Mouse (Mus musculus) ovary, postnatal 14 days (tissue): ENCODE results near the gene Gm20422.

ENCODE experiments used
- DNase-seq: peaks from one replicate; pipeline ENCODE4 v3.0.0; 2022; ENCODE audit warnings: low spot score

The Gm20422 gene

DNA sequence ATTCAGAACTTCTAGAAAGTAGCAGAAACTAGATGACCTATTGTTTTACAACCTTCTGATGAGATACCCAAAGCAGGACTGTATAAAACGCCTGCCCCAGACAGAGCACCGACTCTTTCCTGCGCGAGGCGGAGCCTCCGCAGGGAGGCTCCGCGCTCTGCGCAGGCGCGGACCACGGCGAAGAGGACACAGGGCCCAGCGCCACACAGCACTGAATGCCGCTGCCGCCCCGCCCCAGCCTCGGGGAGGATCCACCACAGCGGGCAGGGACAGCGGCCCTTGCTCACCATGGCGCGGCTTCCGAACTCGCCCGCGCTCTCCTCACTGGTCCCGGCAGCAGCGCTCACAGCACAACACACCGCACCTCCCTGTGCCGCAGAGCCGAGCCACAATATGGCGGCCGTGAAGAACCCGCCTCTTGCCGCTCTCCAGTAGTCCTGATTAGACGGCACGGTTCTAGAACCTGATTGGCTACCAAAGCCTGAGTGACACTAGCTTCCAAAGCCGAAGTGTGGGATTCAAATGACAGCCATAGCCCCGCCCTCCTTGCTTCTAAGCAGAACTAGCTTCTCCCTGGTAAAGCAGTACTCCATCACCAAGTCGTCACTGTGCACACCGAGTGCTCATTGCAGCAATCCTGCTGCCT, at the start of gene Gm20422:
TSS of gene Gm20422 (minus strand) at position 384 of the 646 bp plus-strand sequence.
- peak; percentile 61 for DNase-seq

DNA sequence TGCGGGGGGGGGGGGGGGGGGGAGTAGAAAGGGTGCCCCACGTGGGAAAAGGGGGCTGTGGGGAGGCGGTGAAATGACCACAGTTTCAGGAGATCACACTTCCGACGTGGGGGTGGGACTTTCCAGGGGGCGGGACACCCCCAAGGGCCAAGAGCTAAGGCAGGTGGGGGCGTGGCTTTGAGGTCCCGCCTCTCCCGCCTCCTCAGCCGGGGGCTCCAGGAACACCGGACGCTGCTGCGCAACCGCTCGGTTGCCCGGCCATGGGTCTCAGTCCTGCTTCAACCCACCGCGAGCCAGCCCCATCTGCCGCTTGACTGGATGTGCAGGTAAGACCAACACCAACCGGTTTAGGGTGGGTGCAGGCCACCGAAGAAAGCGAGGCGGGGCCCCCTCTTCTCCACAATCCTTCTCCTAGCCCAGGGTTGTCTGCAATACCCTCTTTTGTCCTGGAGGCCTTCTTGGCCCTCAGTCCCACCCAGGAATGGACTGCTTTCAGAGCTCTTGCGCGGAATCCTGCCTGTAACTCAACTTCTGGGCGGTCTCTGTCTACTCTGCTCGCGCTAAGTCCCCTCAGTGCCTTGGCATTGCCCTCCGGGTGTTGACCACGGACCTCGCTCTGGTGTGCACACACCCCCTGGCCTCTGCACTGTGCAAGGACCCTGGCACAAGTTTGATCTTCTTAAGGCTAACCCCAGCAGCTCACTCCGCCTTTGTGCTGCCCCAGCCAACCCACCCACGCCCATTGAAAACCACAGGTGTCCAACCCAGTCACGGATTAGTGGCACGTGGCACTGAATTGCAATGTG, 47.9 kb upstream of the Gm20422 start, which contains the start of gene Lpar2:
TSS of gene Lpar2 (plus strand) at position 44 of the 806 bp plus-strand sequence.
- DNase-seq = peak; percentile 35

DNA sequence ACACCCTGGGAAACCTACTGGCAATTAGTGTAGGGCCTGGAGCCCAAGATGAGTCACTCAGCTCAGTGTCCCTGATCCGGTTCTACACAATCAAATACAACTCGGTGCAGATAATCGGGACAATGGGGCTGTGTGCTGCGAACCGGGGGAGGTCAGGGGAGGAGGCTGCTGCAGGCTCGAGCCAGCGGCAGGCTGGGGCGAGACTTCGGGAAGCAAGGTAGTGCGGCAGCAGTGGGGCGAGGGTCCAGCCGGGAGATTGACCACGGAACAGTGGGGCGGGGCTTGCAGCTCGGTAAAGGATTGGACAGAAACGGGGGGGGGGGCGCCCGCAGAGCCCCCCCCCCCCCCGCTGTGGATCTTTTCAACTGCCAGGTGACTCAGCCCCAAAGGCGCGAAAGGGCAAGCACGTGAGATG, 47.3 kb upstream of the Gm20422 start:
- peak; percentile 21 for DNase-seq

DNA sequence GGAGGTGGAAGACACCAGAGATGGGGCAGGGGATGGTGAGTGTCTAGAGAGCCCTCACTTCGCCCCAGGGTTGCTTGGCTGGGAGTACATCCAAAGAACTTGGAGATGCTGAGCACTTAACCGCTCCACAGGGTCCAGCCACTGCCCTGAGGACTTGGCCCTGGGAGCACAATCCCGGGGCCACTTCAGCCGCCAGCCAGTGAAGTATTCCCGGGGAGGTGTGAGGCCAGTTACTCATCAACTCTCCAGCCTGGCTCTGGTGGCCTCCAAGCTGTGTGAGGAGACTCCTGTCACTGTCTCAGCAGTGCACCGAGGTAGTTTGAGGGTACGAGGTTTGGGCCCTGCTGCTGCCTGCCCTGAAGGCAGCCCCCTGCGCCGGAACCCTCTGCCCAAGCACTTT, 45.8 kb upstream of the Gm20422 start:
- DNase-seq = no peak

DNA sequence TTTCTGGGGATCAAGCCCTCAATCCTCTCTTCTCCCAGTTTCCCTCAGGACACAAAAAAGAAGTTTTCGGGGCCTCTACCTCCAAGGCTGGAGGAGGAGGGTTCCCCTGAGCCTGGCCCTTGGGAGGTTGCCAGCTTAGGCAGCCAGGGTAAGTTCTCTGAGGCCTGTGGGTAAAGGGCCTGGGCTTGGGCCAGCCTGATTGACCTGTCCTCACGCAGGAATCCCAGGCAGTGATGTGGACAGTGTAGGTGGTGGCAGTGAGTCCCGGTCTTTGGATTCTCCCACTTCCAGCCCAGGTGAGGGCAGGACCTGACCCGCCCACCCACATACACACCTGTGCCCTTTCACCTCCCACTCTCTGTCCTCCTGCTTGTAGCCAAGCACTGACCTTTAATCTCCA, 40.7 kb upstream of the Gm20422 start:
- no peak for DNase-seq

DNA sequence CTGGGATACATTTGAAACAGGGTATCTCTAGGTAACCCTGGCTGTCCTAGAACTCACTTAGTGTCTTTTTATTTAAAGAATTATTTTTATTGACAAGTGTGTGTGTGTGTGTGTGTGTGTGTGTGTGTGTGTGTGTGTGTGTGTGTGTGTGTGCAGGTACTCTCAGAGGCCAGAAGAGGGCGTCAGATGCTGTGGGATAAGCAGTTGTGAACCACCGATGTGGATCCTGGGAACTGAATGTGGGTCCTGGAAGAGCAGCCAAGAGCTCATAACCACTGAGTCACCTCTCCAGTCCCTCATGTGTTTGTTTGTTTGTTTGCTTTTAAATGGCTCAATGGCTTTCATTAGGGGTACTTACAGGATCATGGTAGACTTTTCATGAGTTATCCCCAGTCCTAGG, 40.2 kb upstream of the Gm20422 start:
- no peak for DNase-seq

DNA sequence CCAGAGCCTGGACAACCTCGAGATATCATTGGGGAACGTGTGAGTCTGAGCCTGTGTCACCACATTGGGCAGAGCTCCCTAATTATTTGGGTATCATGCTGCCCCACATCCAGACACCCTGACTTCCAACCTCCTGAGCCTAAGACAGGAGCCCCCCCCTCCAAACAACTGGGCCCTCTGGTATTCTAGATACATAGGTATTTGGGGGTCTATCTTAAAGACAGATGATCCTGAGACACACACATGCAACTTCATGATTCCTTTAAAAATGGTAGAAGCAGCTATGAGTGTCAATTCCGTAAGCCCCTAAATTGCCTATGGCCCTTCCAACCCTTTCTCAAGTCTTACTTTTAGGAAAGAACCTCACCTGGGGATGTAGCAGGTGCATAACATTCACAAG, 35.1 kb upstream of the Gm20422 start:
- no peak for DNase-seq

DNA sequence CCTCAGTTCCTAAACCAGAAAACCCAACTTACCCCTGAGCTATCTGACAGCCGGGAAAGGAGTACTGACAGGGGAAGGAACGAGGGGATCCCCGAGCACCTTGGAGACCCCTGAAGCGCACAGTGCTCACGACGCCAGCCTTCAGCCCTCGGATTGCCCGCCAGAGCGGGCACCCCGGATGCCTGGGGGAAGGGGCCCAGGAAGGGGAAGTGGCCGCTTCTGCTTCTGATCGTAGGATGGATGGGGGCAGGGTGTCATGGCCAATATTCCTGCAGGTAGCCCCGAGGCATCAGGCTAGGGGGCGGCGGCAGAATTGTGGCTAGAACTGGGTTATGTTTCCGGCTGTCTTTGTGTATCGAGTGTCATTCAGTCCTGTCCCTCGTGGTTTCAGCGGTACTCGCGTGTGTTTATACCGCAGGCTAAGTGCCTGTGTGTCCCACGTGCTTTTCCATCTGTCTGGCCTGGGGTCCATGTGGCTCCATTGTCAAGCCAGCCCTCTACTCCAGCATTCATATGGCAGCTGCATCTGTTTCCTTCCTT, 34.2 kb upstream of the Gm20422 start:
- no peak for DNase-seq

DNA sequence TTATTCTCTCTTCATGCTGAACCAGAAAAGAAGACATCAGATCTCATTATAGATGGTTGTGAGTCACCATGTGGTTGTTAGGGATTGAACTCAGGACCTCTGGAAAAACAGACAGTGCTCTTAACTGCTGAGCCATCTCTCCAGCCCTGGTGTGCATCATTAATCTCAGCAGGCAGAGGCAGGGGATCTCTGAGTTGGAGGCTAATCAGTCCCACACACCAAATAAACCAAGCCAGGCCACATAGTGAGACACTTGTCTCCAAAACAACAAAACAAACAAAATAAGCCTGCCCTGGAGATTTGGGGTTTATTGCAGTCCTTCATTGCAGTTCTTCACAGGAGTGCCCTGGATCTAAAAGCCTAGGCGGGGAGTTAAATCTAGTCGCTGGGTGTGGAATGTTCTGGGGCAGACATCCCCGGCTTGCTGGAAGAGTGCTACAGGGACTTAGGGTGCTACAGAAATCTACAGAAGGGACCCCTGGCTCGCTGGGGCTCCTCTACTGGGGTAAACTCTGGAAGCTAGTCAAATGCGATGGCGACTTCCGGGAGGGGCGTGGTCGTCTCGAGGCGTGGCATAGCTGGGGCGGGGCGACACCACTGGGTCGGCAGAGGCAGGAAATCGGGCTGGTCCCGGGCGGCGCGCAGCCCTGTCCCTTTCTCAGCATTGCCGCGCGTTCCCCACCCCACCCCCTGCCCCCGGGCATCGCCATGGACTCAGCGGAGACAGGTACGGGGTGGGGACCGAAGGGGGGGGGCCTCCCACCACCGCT, 33.6 kb upstream of the Gm20422 start, which contains the start of gene Gmip:
TSS of gene Gmip (plus strand) at position 586 of the 770 bp plus-strand sequence.
- DNase-seq = peak; percentile 62

DNA sequence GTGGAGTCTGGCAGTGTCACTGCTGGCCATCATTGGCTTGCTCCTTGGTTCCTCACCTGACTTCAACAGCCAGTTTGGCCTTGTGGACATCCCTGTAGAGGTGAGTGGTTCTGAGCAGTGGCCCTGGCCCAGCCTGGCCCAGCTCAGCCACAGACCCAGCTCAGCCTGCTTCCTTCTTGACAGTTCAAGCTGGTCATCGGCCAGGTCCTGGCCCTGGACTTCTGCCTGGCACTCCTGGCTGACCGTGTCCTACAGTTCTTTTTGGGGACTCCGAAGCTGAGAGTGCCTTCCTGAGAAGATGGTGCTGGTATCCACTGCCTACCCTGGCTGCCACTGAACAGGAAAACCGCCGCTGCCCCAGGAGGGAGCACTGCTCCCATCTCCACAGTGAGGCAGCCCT, 32.5 kb upstream of the Gm20422 start:
- DNase-seq = no peak

DNA sequence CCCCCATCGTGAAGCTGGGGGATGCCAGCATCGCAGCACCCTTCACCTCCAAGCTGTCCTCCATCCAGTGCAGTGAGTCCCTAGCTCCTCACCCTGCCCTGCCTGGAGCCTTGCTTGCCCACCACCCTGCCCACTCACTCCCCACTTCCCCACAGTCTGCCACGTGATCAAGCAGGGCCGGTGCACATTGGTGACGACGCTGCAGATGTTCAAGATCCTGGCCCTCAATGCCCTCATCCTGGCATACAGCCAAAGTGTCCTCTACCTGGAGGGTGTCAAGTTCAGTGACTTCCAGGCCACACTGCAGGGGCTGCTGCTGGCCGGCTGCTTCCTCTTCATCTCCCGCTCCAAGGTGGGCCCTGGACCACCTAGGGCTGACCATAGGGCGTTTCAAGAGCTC, 30.8 kb upstream of the Gm20422 start:
- no peak for DNase-seq

DNA sequence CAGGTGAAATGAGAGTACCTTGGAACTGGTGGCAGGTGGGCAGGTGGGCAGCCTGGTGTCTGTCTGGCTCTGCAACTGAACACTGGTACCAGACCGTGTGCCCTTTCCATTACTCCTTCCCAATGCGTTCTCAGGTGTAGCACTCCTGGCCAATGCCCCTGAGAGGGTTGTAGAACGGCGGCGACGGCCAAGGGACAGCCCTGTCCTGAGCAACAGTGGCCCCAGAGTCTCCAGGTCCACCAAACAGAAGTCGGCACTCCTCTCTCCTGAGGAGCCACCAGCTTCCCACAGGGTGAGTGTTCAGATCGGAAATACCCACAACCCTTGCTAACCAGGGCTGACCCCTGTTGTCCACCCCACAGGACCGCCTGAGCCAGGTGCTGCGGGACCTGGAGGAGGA, 30.4 kb upstream of the Gm20422 start:
- DNase-seq = no peak

DNA sequence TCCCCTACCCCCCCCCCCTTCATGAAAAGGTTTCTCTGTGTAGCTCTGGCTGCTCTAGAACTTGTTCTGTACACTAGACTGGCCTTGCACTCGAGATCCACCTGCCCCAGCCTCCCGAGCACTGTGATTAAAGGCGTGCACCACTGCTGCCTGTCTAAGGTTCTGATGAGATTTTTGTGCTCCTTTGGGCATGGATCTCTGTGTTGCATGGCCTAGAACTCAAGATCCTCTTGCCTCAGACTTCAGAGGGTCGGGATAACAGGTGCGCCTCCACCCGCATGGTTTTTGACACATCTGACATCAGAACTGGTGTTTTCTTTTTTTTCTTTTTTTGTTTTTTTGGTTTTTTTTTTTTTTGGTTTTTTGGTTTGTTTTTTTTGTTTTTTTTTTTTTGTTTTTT, 29.9 kb upstream of the Gm20422 start:
- no peak for DNase-seq

DNA sequence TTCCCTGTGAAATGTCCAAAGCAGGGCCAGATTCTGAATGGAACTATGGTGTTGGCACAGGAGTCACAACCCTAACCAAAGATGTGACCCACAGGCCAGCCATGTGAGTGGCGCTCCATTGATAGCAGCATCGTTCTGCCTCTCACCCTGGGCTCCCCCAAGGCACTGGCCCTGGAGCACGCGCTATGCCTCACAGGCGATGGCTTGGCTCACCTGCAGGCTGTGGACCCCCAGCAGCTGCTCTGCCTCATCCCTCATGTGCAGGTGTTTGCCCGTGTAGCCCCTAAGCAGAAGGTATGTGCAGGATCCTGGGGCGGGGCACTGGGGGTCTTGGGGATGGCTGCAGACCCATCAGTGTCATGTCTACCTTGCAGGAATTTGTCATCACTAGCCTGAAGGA, 28.7 kb upstream of the Gm20422 start:
- no peak for DNase-seq

DNA sequence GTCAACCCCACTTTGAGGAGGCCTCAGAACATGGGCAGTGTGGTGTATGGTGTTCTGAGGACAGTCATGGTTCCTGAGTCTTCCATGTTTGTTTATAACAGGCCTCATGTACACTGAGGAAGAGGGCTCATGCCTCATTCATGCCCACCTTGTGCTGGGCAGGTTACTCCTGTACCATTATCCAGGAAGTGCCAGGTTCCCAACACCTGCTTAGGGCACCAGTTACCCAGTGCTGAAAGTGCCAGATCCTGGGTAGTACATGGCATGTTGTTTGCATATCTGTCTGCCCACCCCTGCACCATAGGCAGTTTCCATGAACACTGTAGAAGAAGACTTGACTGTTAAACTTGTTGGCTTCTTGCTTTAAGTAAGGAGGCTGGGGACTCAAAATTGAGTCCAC, 27.5 kb upstream of the Gm20422 start:
- no peak for DNase-seq

DNA sequence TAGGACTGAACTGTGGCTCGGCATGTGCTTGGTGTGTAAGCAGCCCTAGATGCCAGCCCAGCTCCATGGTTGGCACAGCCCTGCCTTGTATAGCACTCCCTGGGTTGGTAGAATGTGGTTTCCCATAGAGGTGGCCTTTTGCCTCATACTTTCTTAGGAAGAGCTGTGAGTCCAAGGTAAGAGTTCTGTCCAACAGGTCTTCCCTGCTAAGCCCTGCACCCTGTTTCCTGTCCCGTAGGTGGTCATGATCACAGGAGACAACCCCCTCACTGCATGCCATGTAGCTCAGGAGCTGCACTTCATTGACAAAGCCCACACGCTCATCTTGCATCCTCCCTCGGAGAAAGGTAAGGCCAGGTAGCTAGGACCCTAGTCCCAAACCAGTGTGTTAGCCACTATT, 27.1 kb upstream of the Gm20422 start:
- no peak for DNase-seq

DNA sequence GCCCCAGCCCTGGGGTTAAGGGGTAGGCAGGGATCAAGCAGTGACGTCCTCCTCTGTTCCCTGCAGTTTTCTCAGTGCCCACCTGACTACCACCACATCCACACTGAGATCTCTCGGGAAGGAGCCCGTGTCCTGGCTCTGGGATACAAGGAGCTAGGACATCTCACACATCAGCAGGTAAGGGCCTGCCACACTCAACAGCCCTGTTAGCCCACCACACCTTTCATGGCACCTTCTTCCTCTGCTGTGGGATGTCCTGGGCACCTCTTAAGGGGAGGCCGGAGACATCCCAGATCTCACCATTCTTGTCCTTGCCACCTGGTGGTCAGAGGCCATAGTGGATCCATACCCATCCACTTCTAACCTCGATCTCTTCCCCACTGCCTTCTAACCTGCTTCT, 25.3 kb upstream of the Gm20422 start:
- DNase-seq = no peak

DNA sequence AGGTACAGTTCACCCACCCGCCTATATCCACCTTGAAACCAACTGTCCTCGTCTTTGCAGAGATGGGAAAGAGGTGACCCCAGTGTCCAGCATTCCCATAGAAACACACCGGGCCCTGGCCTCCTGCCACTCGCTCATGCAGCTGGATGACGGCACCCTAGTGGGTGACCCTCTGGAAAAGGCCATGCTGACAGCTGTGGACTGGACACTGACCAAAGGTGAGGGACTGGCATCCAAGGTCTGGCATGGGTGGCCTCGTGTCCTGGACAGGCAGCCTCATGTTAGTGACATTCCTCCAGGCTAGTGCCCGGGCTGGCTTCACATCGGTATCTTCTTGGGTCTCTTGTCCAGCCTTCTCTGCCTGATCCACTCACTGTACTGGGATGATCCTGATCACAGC, 24.6 kb upstream of the Gm20422 start:
- no peak for DNase-seq

DNA sequence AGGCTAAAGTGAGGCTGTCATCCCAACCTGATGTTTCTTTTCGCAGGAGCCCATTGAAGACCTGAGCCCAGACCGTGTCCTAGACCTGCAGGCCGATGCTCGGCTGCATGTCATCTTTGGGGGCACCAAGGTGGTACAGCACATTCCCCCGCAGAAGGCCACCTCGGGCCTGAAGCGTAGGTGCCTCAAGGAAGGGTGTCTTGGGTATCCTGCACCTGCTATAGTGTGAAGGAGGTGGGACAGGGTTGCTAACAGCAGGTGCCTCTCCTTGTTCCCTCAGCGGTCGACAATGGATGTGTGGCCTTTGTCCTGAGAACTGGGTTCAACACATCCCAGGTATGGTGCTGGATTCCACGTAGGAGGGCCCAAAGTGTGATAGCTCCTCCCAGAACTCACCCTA, 23.0 kb upstream of the Gm20422 start:
- no peak for DNase-seq

DNA sequence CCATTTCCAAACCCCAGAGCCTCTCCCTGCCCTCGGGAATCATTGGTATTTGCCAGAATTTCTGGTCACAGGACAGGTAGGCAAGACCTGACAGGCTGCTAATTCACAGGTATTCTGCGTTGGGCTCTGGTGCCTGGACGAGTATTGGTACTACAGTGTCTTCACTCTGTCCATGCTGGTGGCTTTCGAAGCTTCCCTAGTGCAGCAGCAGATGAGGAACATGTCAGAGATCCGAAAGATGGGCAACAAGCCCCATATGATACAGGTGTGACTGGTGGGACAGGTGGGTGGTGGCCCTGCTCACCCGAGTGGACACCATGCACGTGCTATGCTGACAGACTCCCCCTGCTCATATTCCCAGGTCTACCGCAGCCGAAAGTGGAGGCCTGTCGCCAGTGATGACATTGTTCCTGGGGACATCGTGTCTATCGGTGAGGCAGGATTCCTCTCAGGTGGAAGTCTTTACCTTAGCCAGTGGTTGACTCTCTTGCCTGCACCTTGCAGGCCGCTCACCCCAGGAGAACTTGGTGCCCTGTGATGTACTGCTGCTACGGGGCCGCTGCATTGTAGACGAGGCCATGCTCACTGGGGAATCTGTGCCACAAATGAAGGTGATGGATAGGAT, 22.1 kb upstream of the Gm20422 start:
- no peak for DNase-seq

DNA sequence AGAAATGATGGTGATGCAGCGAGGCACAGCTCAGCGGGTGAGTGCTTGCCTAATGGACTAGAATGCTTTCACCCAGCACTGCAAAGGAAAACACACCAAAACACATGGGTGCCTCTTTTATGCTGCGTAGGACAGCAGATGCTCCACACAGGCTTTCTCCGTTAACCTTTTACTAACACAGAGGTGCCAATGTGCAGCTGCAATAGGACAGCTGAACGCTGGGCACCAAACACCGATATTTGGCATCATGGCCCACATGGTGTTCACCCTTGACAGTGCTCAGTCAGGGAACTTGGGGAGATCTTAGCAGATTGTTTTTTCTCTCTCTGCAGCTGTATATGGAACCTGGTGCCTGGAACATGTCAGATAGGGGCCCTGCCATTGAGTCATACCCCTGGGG, 20.2 kb upstream of the Gm20422 start:
- DNase-seq = no peak

DNA sequence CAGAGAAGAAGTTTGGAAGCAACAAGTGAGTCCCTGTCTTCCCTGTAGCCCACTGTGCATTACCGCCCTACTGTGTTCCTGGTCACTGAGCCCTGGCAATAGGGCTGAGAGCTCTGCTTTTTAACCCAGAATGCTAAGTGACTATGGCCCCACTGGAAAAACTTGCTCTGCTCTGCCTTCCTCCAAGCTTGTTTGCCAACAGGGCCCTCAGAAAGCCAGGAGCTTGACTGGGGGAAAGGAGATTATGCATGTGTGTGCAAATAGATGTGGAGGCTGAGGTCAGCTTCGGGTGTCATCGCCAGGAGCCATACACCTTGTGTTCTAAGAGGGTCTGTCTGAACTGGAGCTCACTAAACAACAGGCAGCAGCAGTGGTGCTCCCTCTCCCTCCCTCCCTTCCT, 19.4 kb upstream of the Gm20422 start:
- no peak for DNase-seq
